Mouse (Mus musculus) lung, postnatal 0 days (tissue): ENCODE data around the gene Agap3. TPM values are rescaled to one million over a fixed set of nuclear protein-coding genes. Genes with fewer than 3 reads are reported as not detected.

ENCODE experiments used
- ATAC-seq: fragments of 200-750 bp; cut with Nextera tagmentation; 2 replicates; pipeline ENCODE4 v1.8.0; 2017; ENCODE audit warnings: moderate library complexity
- DNase-seq: peaks from one replicate; pipeline ENCODE4 v3.0.0-alpha.2; 2016; ENCODE audit warnings: low spot score
- H3K27ac ChIP-seq: fragments of 300-500 bp; sonication (generic); 2 replicates; pipeline ENCODE4 v1.5.1; 2014; ENCODE audit warnings: antibody characterized with exemption, mild to moderate bottlenecking, low read length, mixed read lengths
- H3K27me3 ChIP-seq: fragments of 300-500 bp; sonication (generic); replicated peaks from 2 replicates; pipeline ENCODE4 v1.6.1; 2014; ENCODE audit warnings: low read length, mixed read lengths; ENCODE audit not compliant: insufficient read depth
- H3K36me3 ChIP-seq: fragments of 300-500 bp; sonication (generic); 2 replicates; pipeline ENCODE4 v1.6.1; 2014; ENCODE audit warnings: low read length, mixed read lengths; ENCODE audit not compliant: insufficient read depth
- H3K4me1 ChIP-seq: fragments of 300-500 bp; sonication (generic); 2 replicates; pipeline ENCODE4 v1.6.1; 2014; ENCODE audit warnings: antibody characterized with exemption, low read depth, low read length, mixed read lengths; ENCODE audit not compliant: insufficient read depth
- H3K4me2 ChIP-seq: fragments of 300-500 bp; sonication (generic); replicated peaks from 2 replicates; pipeline ENCODE4 v1.6.1; 2014; ENCODE audit warnings: low read depth, mild to moderate bottlenecking, low read length, moderate library complexity, mixed read lengths
- H3K4me3 ChIP-seq: fragments of 300-500 bp; sonication (generic); 2 replicates; pipeline ENCODE4 v1.5.1; 2014; ENCODE audit warnings: low read depth, low read length
- H3K9ac ChIP-seq: fragments of 300-500 bp; sonication (generic); replicated peaks from 2 replicates; pipeline ENCODE4 v1.6.1; 2014; ENCODE audit warnings: low read depth, mild to moderate bottlenecking
- H3K9me3 ChIP-seq: fragments of 300-500 bp; sonication (generic); 2 replicates; pipeline ENCODE4 v1.6.1; 2016; ENCODE audit warnings: low read length, mixed read lengths
- CTCF ChIP-seq: IDR thresholded peaks from 2 replicates; pipeline ENCODE4 v1.5.1; 2016; ENCODE audit warnings: antibody characterized with exemption, mild to moderate bottlenecking
- EP300 ChIP-seq: IDR thresholded peaks from 2 replicates; pipeline ENCODE4 v1.6.1; 2016; ENCODE audit warnings: antibody characterized with exemption, mild to moderate bottlenecking, control low read depth
- WGBS: fragments of 180-500 bp; shearing (Covaris S2); extraction: QIAGEN DNeasy Blood & Tissue Kit; methylation state at CpG from one replicate; pipeline ENCODE4 v1.1.7; 2014; 5-methylcytosine and 5-hydroxymethylcytosine counted together
- polyA plus RNA-seq: library from polyadenylated mRNA; unstranded; fragments of >200 nt; fragmentation: Nextera tagmentation; extraction: Ambion mirVana; gene quantifications from 2 replicates; pipeline ENCODE4 v1.2.1, GENCODE M21; 2015

Gene Agap3
- polyA plus RNA-seq, 1 experiment from 2014 or later: 44.7 TPM

DNA sequence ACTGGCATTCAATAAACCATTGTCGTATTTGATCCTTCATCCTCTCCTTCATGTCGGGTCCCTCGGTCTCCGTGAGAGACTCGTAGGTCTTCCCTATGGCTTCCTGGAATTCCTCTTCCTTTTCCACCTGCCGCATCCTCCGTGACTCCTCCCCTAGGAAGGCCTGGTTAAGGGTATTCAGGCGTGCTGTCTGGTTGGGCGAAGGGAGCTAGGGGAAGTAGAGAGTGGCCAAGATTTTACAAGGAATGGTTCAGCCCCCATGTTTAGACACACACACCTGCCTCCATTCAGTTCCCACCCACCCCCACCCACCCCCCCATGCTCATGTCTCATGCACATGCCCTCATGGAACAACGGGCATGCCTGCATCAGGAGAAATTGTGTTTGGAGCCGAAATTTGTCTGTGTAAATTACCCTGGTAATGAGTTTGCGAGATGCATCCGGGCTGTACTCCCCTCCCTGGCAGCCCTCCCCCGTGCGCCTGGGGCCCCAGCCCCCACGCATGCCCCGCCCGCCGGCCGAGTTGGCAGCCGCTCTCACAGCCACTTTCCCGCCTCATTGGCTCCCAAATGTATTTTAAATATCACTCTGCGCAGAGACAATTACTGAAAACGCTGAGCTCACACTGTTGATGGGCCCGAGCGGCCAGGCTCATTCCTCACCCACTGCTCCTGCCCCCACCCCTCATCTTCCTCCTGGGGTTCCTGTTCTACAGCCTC lies 98.8 kb downstream of the Agap3 start:
- DNase-seq: peak; percentile 8
- Histone ChIP-seq H3K9ac (no peak overlapping the region), H3K27ac (no peak overlapping the region), H3K9me3 (no peaks in the 10 kb centered on the region), H3K27me3 (no peaks in the 10 kb centered on the region), H3K4me3 (no peak overlapping the region), H3K4me1 (no peaks in the 10 kb centered on the region), H3K4me2 (no peak overlapping the region), H3K36me3 (no peaks in the 10 kb centered on the region)
- TF ChIP-seq CTCF: no peak
- no peak for TF ChIP-seq EP300
- ATAC-seq: peak; percentile 40; the same call in 1 of the 2 replicates
- 22% methylated on average over 23 of the region's 26 CpGs for WGBS

DNA sequence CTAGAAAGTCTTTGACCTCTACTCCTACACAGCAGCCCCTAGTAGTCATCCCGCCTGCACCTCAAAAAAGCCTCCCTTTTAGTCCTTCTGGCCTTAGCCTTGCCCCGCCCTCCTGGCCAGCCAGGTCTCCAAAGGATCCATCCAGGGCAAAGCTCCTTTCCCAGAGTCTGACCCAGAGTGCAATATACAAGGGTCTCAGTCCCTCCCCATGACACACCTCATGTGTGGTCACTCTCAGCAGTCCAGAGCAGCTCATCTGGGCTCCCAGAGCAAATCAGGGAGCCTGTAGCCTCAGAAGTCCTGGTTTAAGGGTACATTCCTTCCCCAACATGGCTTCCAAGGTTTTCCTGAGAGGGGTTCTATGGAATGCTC lies 99.3 kb downstream of the Agap3 start:
- no peak overlapping the region for H3K27ac ChIP-seq
- H3K36me3 ChIP-seq: no peaks in the 10 kb centered on the region
- TF ChIP-seq CTCF: no peak
- TF ChIP-seq EP300: no peak
- ATAC-seq: no peak
- DNase-seq: no peak
- 35% methylated on average over 2 of the region's 2 CpGs for WGBS
- no peaks in the 10 kb centered on the region for H3K27me3 ChIP-seq
- no peak overlapping the region for H3K4me2 ChIP-seq
- H3K9ac ChIP-seq: no peak overlapping the region
- H3K9me3 ChIP-seq: 0 out of 2 replicates have a peak, but pooled peaks cover 3% of the 10 kb centered on the region
- no peak overlapping the region for H3K4me3 ChIP-seq
- no peaks in the 10 kb centered on the region for H3K4me1 ChIP-seq

Other genes with a start within 250 kb of the Agap3 start
- 5.0 and 5.8 TPM in 2 replicates for gene Kcnh2, start 100.6 kb upstream of the Agap3 start, polyA plus RNA-seq
- 20.3 and 26.5 TPM in 2 replicates for gene Nos3, start 87.4 kb upstream of the Agap3 start, polyA plus RNA-seq
- gene Atg9b, start 60.0 kb upstream of the Agap3 start, polyA plus RNA-seq: 0.54 and 0.94 TPM in 2 replicates
- gene Abcb8, start 58.5 kb upstream of the Agap3 start, polyA plus RNA-seq: 22.4 and 25.6 TPM in 2 replicates
- 0.07 and 0.29 TPM in 2 replicates for gene Asic3, start 38.8 kb upstream of the Agap3 start, polyA plus RNA-seq
- 31.1 and 31.6 TPM in 2 replicates for gene Cdk5, start 28.6 kb upstream of the Agap3 start, polyA plus RNA-seq
- 28.9 and 35.0 TPM in 2 replicates for gene Slc4a2, start 28.3 kb upstream of the Agap3 start, polyA plus RNA-seq
- gene Fastk, start 6.9 kb upstream of the Agap3 start, polyA plus RNA-seq: 58.4 and 65.1 TPM in 2 replicates
- 16.6 and 17.7 TPM in 2 replicates for gene Tmub1, start 4.3 kb upstream of the Agap3 start, polyA plus RNA-seq
- gene Gbx1, start 75.0 kb downstream of the Agap3 start, polyA plus RNA-seq: 0.06 TPM in 1 of 2 replicates, not detected in the other
- 0.21 and 0.29 TPM in 2 replicates for gene Asb10, start 88.8 kb downstream of the Agap3 start, polyA plus RNA-seq
- not detected in 2 replicates for gene 4931409K22Rik, start 104.6 kb downstream of the Agap3 start, polyA plus RNA-seq
- gene Abcf2, start 125.3 kb downstream of the Agap3 start, polyA plus RNA-seq: 47.7 TPM in 2 replicates
- 18.3 and 22.5 TPM in 2 replicates for gene Chpf2, start 134.6 kb downstream of the Agap3 start, polyA plus RNA-seq
- gene Smarcd3, start 172.2 kb downstream of the Agap3 start, polyA plus RNA-seq: 8.0 and 12.1 TPM in 2 replicates
- 33.0 and 34.5 TPM in 2 replicates for gene Nub1, start 233.4 kb downstream of the Agap3 start, polyA plus RNA-seq